ENCODE assay signal across 23 mouse cellular contexts in genomic region chr3:75690321-75690720, GRCm38 (mm10). TPM values are rescaled to one million over a fixed set of nuclear protein-coding genes. Genes with fewer than 3 reads are reported as not detected.
"Had no signal": no experiment of that assay in that cellular context is flagged by ENCODE, and none has a peak within 500 bp of the region (broad histone marks: within the 10 kb centered on the region; RNA-seq: fewer than 3 reads in every experiment).

No protein-coding gene starts in this region.

- DNase-seq: liver, postnatal 0 days; lung, adult 2 months; lung, postnatal 4 days; midbrain, embryonic 14.5 days; retina, postnatal 1 day; right cerebral cortex, adult 18-20 months; thymus, adult 18-20 months; thymus, postnatal 14 days; thymus, postnatal 36 days had no signal

- ATAC-seq: liver, postnatal 0 days; lung, postnatal 0 days; midbrain, embryonic 16.5 days had no signal

RNA-seq across cellular contexts. Expression of gene Gm29133, which starts 57.7 kb away (rescaled TPM):
- polyA plus RNA-seq: liver, postnatal 0 days; lung, adult 2 months; lung, embryonic 15.5 days; lung, postnatal 0 days; midbrain, embryonic 10.5 days; midbrain, embryonic 12.5 days; midbrain, embryonic 14.5 days; midbrain, embryonic 16.5 days; myocyte; neural tube, embryonic 11.5 days; neural tube, embryonic 13.5 days; neural tube, embryonic 15.5 days; spleen, adult 2 months; stomach, embryonic 15.5 days; stomach, postnatal 0 days; testis, adult 2 months; thymus, postnatal 0 days had no signal
